ENCODE assay signal across 29 mouse cellular contexts in genomic region chr3:121904476-121904875, GRCm38 (mm10).
"Had no signal": no experiment of that assay in that cellular context is flagged by ENCODE, and none has a peak within 500 bp of the region (broad histone marks: within the 10 kb centered on the region; RNA-seq: fewer than 3 reads in every experiment).

No protein-coding gene starts in this region.

- H3K4me3 ChIP-seq: heart, adult 2 months; heart, embryonic 10.5 days; heart, embryonic 12.5 days; heart, embryonic 13.5 days; heart, embryonic 15.5 days; hindbrain, embryonic 10.5 days; hindbrain, embryonic 12.5 days; hindbrain, embryonic 13.5 days; hindbrain, embryonic 15.5 days; intestine, embryonic 15.5 days; kidney, embryonic 15.5 days; layer of hippocampus, adult 2 months; left cerebral cortex, adult 2 months had no signal

- H3K9ac ChIP-seq: heart, embryonic 12.5 days; heart, embryonic 13.5 days; heart, embryonic 15.5 days; hindbrain, embryonic 12.5 days; hindbrain, embryonic 13.5 days; hindbrain, embryonic 14.5 days; hindbrain, embryonic 15.5 days; intestine, embryonic 15.5 days; kidney, embryonic 15.5 days had no signal

- H3K4me1 ChIP-seq: hindbrain, embryonic 10.5 days; hindbrain, embryonic 12.5 days; hindbrain, embryonic 13.5 days; hindbrain, embryonic 15.5 days had no signal

- ATAC-seq: hindbrain, embryonic 16.5 days; hindbrain, postnatal 0 days; inflammation-experienced regulatory T-cells, adult 6 months; intestine, embryonic 15.5 days; intestine, embryonic 16.5 days; intestine, postnatal 0 days had no signal

- DNase-seq: heart, adult 2 months; heart, postnatal 10 days; heart, postnatal 14 days; heart, postnatal 36 days; heart, postnatal 4 days; kidney, postnatal 10 days; kidney, postnatal 14 days; kidney, postnatal 25 days; layer of hippocampus, adult 9-11 months; layer of hippocampus, postnatal 36 days had no signal

- H3K27me3 ChIP-seq: heart, embryonic 12.5 days; heart, embryonic 13.5 days; heart, embryonic 15.5 days; hindbrain, embryonic 12.5 days; hindbrain, embryonic 13.5 days; hindbrain, embryonic 15.5 days; intestine, embryonic 15.5 days; kidney, embryonic 15.5 days had no signal

- H3K4me2 ChIP-seq: heart, embryonic 11.5 days; heart, embryonic 12.5 days; heart, embryonic 13.5 days; heart, embryonic 15.5 days; hindbrain, embryonic 12.5 days; hindbrain, embryonic 13.5 days; hindbrain, embryonic 14.5 days; hindbrain, embryonic 15.5 days; intestine, embryonic 15.5 days had no signal

- H3K27ac ChIP-seq: heart, adult 2 months; heart, embryonic 13.5 days; heart, embryonic 15.5 days; hindbrain, embryonic 10.5 days; hindbrain, embryonic 12.5 days; hindbrain, embryonic 13.5 days; hindbrain, embryonic 14.5 days; hindbrain, embryonic 15.5 days; hindbrain, postnatal 0 days; intestine, embryonic 15.5 days; layer of hippocampus, adult 2 months; left cerebral cortex, adult 2 months had no signal

- H3K36me3 ChIP-seq: heart, embryonic 10.5 days; heart, embryonic 12.5 days; heart, embryonic 13.5 days; heart, embryonic 15.5 days; hindbrain, embryonic 10.5 days; hindbrain, embryonic 12.5 days; hindbrain, embryonic 13.5 days; hindbrain, embryonic 15.5 days; intestine, embryonic 15.5 days; kidney, embryonic 15.5 days had no signal

- H3K9me3 ChIP-seq: heart, embryonic 10.5 days; heart, embryonic 12.5 days; heart, embryonic 13.5 days; heart, embryonic 15.5 days; hindbrain, embryonic 10.5 days; hindbrain, embryonic 12.5 days; hindbrain, embryonic 13.5 days; hindbrain, embryonic 15.5 days; intestine, embryonic 15.5 days; kidney, embryonic 15.5 days had no signal
